Mouse (Mus musculus): Measurements from ENCODE around the gene Stpg2. TPM values are rescaled to one million over a fixed set of nuclear protein-coding genes. Genes with fewer than 3 reads are reported as not detected.
A peak's percentile ranks its signal among the peaks of the same experiment; 100 is the strongest.
"Not testable (repeated sequence)": the region's sequence is repeated elsewhere in the genome, so short reads cannot be mapped to it uniquely, and the experiment has no call there.

Stpg2 gene
- polyA plus RNA-seq, 1 experiment from 2014 or later: 0.11 TPM

DNA sequence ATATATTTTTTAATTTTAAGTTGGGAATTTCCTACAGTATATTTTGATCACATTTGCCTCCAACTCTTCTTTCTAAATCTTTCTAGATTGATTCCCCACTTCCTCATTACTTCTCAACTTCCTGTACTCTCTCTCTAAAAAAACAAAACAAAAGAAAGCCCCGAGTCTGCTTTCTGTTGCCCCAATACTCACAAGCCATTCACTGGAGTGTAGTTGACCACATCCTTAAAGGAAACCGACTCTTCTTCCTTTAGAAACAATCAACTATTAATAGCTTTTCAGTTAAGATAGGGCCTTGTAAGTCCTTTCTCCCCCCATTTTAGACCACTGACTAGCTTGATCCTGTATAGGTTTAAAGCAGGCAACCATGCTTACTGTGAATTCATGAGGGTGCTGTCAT is 39.7 kb downstream of the Stpg2 start:
- Histone ChIP-seq H3K9ac (replicated peaks) (no peak overlapping the region), H3K4me1 (no peaks in the 10 kb centered on the region), H3K27ac (replicated peaks) (no peak overlapping the region), H3K4me3 (no peak overlapping the region), H3K36me3 (no peaks in the 10 kb centered on the region), H3K4me2 (replicated peaks) (no peak overlapping the region), H3K9me3 (no peaks in the 10 kb centered on the region), H3K27me3 (no peaks in the 10 kb centered on the region)
- WGBS: 87% methylated on average over 2 of the region's 2 CpGs
- no peak for ATAC-seq (ENCODE audit: low FRiP score, low read depth)

DNA sequence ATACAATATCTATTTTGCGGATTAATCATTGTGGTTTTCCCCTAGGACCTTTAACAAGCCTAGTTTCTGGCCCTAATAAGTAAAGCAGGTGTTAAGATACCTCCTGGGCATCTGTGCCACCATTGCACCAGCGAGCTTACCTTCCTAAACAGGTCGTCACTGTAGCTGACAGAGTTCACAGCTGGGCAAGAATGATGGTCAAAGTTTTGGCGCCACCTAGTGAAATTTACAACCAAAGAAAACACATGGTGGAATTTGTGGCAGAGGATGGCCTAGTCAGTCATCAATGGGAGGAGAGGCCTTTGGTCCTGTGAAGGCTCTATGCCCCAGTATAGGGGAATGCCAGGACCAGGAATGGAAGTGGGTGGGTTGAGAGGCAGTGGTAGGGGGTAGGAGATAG is 41.0 kb downstream of the Stpg2 start:
- Histone ChIP-seq H3K36me3 (no peaks in the 10 kb centered on the region), H3K27me3 (no peaks in the 10 kb centered on the region), H3K4me3 (no peak overlapping the region), H3K27ac (replicated peaks) (no peak overlapping the region), H3K4me1 (no peaks in the 10 kb centered on the region), H3K4me2 (replicated peaks) (no peak overlapping the region), H3K9me3 (no peaks in the 10 kb centered on the region), H3K9ac (replicated peaks) (no peak overlapping the region)
- peak; percentile 38; the same call in 1 of the 2 replicates for ATAC-seq (ENCODE audit: low FRiP score, low read depth)
- WGBS: 55% methylated on average over 4 of the region's 4 CpGs

DNA sequence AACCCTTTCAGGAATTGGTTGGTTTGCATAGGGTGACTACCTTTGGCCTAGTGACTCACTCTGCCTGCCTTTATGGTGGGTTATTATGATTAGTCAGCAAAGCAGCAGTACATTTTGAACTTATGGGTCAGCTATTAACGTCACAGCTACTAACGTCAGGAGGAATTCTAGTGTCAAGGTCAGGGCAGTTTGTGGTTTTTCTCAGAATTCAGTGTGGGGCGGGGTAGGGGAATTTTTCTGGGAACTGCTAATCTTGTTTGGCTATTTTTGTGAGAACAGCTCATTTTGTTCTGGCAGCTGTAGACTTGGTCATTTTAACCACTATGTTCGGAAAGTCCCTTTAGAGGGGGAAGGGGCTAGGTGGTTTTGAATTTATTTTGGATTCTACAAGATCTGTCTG is 56.9 kb downstream of the Stpg2 start:
- H3K9me3 ChIP-seq; H3K27me3 ChIP-seq; H3K27ac ChIP-seq (replicated peaks); H3K4me3 ChIP-seq; H3K9ac ChIP-seq (replicated peaks); H3K4me1 ChIP-seq; ATAC-seq (ENCODE audit: low FRiP score, low read depth); H3K36me3 ChIP-seq; H3K4me2 ChIP-seq (replicated peaks): not testable (repeated sequence)
- WGBS: 90% methylated on average over 4 of the region's 4 CpGs

DNA sequence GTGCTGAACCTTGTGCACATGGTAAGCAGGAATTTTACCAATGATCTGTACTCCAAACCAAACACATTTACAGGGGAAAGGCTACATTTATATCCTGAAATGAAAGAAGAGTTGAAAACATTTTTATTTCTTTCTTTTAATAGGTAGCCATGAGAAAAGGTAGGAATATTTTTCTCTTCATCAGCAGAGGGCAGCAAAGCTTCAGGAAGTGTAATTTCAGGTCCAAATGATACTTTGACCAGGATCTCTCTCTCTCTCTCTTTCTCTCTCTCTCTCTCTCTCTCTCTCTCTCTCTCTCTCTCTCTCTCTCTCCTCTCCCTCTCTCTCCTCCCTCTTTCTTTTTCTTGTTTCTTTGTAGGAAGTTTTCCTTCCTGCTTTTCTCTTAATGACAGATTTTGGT is 92.4 kb downstream of the Stpg2 start:
- no peak overlapping the region for H3K27ac ChIP-seq (replicated peaks)
- H3K9me3 ChIP-seq: no peaks in the 10 kb centered on the region
- no peak overlapping the region for H3K9ac ChIP-seq (replicated peaks)
- no peaks in the 10 kb centered on the region for H3K4me1 ChIP-seq
- H3K4me2 ChIP-seq (replicated peaks): no peak overlapping the region
- ATAC-seq (ENCODE audit: low FRiP score, low read depth): no peak
- no peak overlapping the region for H3K4me3 ChIP-seq
- H3K27me3 ChIP-seq: no peaks in the 10 kb centered on the region
- H3K36me3 ChIP-seq: no peaks in the 10 kb centered on the region

DNA sequence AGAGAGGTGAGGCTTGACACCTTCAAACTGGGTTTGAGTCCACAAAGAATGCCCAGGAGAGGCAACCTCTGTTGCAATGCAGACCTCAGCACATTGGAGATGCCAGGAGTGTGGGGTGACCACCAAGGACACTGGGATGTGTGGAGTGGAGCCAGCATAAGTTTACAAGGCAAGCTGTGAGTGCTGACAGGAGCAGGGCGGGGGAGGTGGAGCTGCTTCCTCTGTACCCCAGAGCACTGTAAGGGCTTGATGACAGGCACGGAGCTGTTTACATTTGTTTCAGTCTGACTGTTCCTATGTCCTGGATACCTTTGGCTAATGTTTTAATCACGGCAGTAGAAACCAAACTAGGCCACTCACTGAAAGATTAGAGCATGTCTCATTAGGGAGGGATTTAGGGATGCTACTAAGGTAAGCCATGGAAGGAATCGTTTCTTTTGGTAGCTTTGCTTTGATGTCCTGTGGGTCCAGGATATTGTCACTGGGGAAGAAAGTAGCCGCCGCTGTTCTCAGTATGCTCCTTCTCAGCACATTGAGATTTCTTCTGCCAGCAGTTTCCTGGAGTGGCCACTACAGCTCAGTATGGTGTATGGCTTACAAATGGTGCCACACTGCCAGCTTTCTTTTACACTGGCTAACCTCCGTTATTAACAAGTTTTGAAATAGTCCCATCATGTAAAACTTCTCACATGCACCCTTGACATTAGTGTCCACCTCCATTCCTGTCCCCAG is 102.8 kb downstream of the Stpg2 start:
- WGBS: 49% methylated on average over 7 of the region's 7 CpGs
- Histone ChIP-seq H3K4me1 (no peaks in the 10 kb centered on the region), H3K4me2 (replicated peaks) (no peak overlapping the region)

DNA sequence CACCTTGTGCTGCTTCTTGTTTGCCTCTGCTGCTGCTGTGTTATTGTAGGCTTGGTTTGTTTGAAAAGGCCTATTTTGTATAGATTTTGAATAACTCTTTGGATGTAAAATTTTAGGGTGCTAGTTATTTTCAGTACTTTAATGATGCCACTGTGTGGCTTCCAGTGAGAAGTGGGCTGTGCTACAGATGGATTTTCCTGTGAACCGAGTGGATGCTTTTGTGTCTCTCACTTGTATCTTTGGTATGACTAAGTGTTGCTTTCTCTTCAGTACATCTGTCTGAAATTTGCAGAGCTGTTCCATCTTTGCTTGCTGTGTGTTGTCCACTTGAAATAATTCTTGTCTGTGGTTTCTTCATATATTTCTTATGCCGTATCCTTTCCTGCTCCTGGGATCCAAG is 106.2 kb downstream of the Stpg2 start:
- no peak overlapping the region for H3K27ac ChIP-seq (replicated peaks)
- H3K36me3 ChIP-seq: no peaks in the 10 kb centered on the region
- H3K4me1 ChIP-seq: no peaks in the 10 kb centered on the region
- H3K27me3 ChIP-seq: no peaks in the 10 kb centered on the region
- ATAC-seq (ENCODE audit: low FRiP score, low read depth): no peak
- no peaks in the 10 kb centered on the region for H3K9me3 ChIP-seq
- no peak overlapping the region for H3K4me3 ChIP-seq
- H3K9ac ChIP-seq (replicated peaks): no peak overlapping the region
- 90% methylated on average over 2 of the region's 2 CpGs for WGBS
- no peak overlapping the region for H3K4me2 ChIP-seq (replicated peaks)

More for the DNA sequence above, 102.8 kb downstream of the Stpg2 start:
- no peaks in the 10 kb centered on the region for H3K9me3 ChIP-seq
- H3K36me3 ChIP-seq: no peaks in the 10 kb centered on the region
- ATAC-seq (ENCODE audit: low FRiP score, low read depth): no peak
- H3K9ac ChIP-seq (replicated peaks): no peak overlapping the region
- H3K4me3 ChIP-seq: no peak overlapping the region
- H3K27me3 ChIP-seq: no peaks in the 10 kb centered on the region
- H3K27ac ChIP-seq (replicated peaks): no peak overlapping the region

DNA sequence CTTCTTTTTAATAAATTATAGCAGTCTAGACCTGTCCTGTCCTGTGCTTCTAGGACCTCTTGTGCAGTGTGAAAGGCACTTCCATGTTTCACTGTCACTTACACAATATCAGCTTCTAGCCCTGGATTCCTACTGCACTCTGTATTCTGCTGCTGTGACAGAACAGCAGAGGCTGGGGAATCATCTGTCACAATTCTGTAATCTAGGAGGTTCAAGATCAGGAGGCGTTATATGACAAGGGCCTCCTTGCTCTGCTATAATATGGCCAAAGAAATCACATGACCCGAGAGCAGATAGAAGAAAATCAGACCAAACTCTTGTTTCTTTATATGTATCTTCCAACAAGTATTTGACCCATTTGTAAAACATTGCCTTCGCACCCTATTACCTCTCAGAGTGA is 175.0 kb downstream of the Stpg2 start:
- ATAC-seq (ENCODE audit: low FRiP score, low read depth): no peak
- H3K9ac ChIP-seq (replicated peaks): no peak overlapping the region
- no peaks in the 10 kb centered on the region for H3K27me3 ChIP-seq
- H3K9me3 ChIP-seq: no peaks in the 10 kb centered on the region
- no peak overlapping the region for H3K4me2 ChIP-seq (replicated peaks)
- no peak overlapping the region for H3K4me3 ChIP-seq
- no peaks in the 10 kb centered on the region for H3K36me3 ChIP-seq
- H3K27ac ChIP-seq (replicated peaks): no peak overlapping the region
- H3K4me1 ChIP-seq: no peaks in the 10 kb centered on the region
- 91% methylated on average over 3 of the region's 3 CpGs for WGBS

DNA sequence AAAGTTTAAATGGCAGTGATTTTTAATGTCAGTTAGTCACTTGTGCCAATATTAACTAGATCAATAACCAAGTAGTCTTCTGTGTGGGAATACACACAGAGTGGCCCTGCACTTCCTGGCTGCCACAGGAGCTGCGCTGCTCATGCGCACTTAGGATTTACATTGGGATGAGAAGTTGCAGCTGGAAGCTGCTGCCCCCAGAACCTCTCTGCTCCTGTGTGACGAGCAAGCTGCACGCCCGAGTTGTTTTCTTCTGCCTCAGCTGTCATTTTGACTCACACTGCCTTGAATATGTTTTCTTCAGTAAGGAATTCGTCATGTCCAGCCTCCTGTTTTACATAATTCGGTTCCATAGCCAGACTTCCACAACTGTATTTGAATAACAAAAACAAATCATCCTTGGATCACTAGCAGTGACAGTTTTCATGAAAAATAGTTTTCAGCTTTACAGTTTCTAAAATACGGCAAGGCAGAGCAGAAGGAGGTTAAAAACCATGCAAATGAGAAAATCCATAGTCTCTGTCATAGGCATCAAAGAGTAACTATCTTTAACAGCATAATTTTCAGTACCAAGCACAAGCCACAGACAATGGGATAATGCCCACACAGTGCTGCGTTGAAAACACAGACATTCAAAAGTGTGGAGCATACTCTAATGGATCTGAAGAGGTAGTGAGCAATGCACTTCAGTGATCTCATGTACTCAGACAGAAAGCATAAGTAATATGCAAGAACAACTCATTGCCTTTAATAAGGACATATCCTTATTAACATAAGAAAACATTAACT is 191.8 kb downstream of the Stpg2 start:
- H3K27ac ChIP-seq (replicated peaks): no peak overlapping the region
- no peak overlapping the region for H3K9ac ChIP-seq (replicated peaks)
- no peak overlapping the region for H3K4me2 ChIP-seq (replicated peaks)
- no peaks in the 10 kb centered on the region for H3K27me3 ChIP-seq
- no peaks in the 10 kb centered on the region for H3K36me3 ChIP-seq
- H3K4me3 ChIP-seq: no peak overlapping the region
- ATAC-seq (ENCODE audit: low FRiP score, low read depth): peak; percentile 49; the same call in 1 of the 2 replicates
- H3K9me3 ChIP-seq: 0 out of 2 replicates have a peak, but pooled peaks cover 2% of the 10 kb centered on the region
- 61% methylated on average over 9 of the region's 9 CpGs for WGBS
- no peaks in the 10 kb centered on the region for H3K4me1 ChIP-seq

DNA sequence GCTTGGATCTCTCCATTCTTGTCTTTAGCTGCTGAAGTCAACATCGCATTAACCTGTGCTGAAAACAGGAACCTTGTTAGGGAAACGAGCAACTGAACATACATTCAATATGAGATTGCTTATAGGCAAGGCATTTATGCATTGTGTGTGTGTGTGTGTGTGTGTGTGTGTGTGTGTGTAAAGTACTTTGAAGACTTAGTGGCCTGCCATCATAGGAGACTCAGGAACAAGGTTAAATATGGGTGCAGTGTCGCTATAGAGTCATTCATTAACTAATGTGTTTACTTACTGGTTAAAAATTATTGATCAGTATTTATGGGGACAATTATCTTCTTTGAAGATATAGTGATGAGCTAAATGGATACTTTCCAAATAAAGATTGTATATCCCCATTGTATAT is 199.2 kb downstream of the Stpg2 start:
- H3K9ac ChIP-seq (replicated peaks): no peak overlapping the region
- no peak overlapping the region for H3K27ac ChIP-seq (replicated peaks)
- no peaks in the 10 kb centered on the region for H3K9me3 ChIP-seq
- no peak overlapping the region for H3K4me2 ChIP-seq (replicated peaks)
- no peaks in the 10 kb centered on the region for H3K36me3 ChIP-seq
- 93% methylated on average over 3 of the region's 3 CpGs for WGBS
- H3K4me3 ChIP-seq: no peak overlapping the region
- no peak for ATAC-seq (ENCODE audit: low FRiP score, low read depth)
- no peaks in the 10 kb centered on the region for H3K4me1 ChIP-seq
- no peaks in the 10 kb centered on the region for H3K27me3 ChIP-seq

DNA sequence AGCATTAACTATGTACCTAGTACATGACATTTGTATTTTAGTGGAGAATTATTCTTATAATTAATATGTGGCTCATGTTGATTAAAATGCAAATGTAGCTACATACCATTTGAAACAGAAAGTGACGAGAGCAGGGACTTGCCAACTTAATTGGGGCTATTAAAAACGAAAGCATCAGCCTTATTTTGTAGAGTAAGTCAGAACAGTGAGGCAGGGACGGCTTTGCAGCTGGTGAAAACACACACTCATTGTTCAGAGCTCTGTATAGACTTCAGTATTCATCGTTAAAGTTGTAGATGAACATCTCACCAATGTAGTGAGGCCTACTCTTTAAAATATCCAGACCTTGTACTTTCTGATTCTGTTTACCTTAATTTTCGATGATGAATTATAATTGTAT is 213.6 kb downstream of the Stpg2 start:
- no peaks in the 10 kb centered on the region for H3K4me1 ChIP-seq
- H3K4me2 ChIP-seq (replicated peaks): no peak overlapping the region
- ATAC-seq (ENCODE audit: low FRiP score, low read depth): no peak
- no peak overlapping the region for H3K27ac ChIP-seq (replicated peaks)
- no peaks in the 10 kb centered on the region for H3K27me3 ChIP-seq
- no peak overlapping the region for H3K9ac ChIP-seq (replicated peaks)
- WGBS: 82% methylated on average over 5 of the region's 5 CpGs
- no peaks in the 10 kb centered on the region for H3K36me3 ChIP-seq
- H3K9me3 ChIP-seq: no peaks in the 10 kb centered on the region
- H3K4me3 ChIP-seq: no peak overlapping the region

DNA sequence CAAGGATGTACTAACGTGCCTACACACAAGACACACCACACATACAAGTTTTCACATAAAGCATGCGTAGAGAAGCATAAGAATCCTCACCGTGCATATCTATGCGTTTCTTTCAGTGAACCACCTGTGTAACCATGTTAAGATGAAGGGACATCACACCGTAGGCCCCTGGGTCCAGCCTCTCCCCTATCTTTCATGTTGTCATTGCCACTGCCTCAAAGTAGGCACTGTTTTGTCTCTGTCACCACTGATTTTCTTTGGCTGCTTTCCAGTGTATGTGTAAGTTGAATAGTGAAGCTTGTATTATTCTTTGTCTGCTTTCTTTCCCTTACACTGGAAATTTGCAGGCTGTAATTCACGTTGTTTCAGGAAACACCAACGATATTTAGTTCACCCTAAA is 236.7 kb downstream of the Stpg2 start:
- H3K9me3 ChIP-seq: no peaks in the 10 kb centered on the region
- no peak overlapping the region for H3K9ac ChIP-seq (replicated peaks)
- no peak overlapping the region for H3K4me3 ChIP-seq
- no peak overlapping the region for H3K27ac ChIP-seq (replicated peaks)
- 91% methylated on average over 7 of the region's 7 CpGs for WGBS
- H3K4me2 ChIP-seq (replicated peaks): no peak overlapping the region
- no peaks in the 10 kb centered on the region for H3K27me3 ChIP-seq
- ATAC-seq (ENCODE audit: low FRiP score, low read depth): no peak
- no peaks in the 10 kb centered on the region for H3K4me1 ChIP-seq
- H3K36me3 ChIP-seq: no peaks in the 10 kb centered on the region

DNA sequence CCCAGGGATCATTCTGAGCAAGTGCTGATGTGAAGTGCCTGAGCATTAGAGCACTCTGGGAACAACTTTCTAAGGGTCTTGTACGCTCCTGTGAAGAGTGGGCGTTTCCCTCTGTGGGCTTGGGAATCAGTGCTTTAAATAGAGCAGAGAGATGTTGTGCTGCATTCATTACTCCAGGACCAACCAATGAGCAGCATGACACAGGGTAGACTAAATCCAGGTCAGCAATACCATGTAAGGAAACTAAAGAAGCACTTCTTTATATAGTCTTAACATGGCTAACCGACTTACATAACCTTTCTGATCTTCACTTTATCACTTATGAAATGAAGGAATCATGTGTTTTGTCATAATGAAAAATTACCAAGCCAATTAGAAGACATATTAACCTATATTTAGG is 290.4 kb downstream of the Stpg2 start:
- H3K36me3 ChIP-seq: no peaks in the 10 kb centered on the region
- H3K9me3 ChIP-seq: no peaks in the 10 kb centered on the region
- ATAC-seq (ENCODE audit: low FRiP score, low read depth): 0 out of 2 replicates have a peak, but pooled peaks have one; percentile 47
- no peak overlapping the region for H3K9ac ChIP-seq (replicated peaks)
- no peak overlapping the region for H3K27ac ChIP-seq (replicated peaks)
- no peaks in the 10 kb centered on the region for H3K27me3 ChIP-seq
- no peak overlapping the region for H3K4me3 ChIP-seq
- no peak overlapping the region for H3K4me2 ChIP-seq (replicated peaks)
- no peaks in the 10 kb centered on the region for H3K4me1 ChIP-seq
- WGBS: 74% methylated on average over 3 of the region's 3 CpGs
